Mouse (Mus musculus) lung, postnatal 0 days (tissue): Measurements from ENCODE around the gene Mlip.

ENCODE experiments used
- CTCF ChIP-seq: IDR thresholded peaks from 2 replicates; pipeline ENCODE4 v1.5.1; 2016; ENCODE audit warnings: antibody characterized with exemption, mild to moderate bottlenecking
- EP300 ChIP-seq: IDR thresholded peaks from 2 replicates; pipeline ENCODE4 v1.6.1; 2016; ENCODE audit warnings: antibody characterized with exemption, mild to moderate bottlenecking, control low read depth

- TF ChIP-seq CTCF (no peak), EP300 (no peak)
Observed at GRCm38 (mm10) chr9:77352432-77353175, at the start of gene Mlip.
